Mouse (Mus musculus) left cerebral cortex, postnatal 10 days (tissue): ENCODE data around the gene Snx9. TPM values are rescaled to one million over a fixed set of nuclear protein-coding genes. Genes with fewer than 3 reads are reported as not detected.

Source experiments
- DNase-seq, 2 experiments: peaks; one replicate each; pipeline ENCODE4 v3.0.0; 2021 to 2022; ENCODE audit warnings: low spot score in 2 of 2, mixed read lengths in 1 of 2; ENCODE audit errors: extremely low spot score in 1 of 2
- intact Hi-C: fragments of 180-260 bp; cut with DNase I; formaldehyde crosslinking; loops from one replicate; pipeline ENCODE4 v1.15.1; 2025
- total RNA-seq, 2 experiments: library from RNA; stranded (reverse); gene quantifications; 2 replicates each; pipeline ENCODE4 v1.2.3; 2021

The Snx9 gene
- total RNA-seq, 2 experiments from 2014 or later: 10.0 to 10.9 TPM

DNA sequence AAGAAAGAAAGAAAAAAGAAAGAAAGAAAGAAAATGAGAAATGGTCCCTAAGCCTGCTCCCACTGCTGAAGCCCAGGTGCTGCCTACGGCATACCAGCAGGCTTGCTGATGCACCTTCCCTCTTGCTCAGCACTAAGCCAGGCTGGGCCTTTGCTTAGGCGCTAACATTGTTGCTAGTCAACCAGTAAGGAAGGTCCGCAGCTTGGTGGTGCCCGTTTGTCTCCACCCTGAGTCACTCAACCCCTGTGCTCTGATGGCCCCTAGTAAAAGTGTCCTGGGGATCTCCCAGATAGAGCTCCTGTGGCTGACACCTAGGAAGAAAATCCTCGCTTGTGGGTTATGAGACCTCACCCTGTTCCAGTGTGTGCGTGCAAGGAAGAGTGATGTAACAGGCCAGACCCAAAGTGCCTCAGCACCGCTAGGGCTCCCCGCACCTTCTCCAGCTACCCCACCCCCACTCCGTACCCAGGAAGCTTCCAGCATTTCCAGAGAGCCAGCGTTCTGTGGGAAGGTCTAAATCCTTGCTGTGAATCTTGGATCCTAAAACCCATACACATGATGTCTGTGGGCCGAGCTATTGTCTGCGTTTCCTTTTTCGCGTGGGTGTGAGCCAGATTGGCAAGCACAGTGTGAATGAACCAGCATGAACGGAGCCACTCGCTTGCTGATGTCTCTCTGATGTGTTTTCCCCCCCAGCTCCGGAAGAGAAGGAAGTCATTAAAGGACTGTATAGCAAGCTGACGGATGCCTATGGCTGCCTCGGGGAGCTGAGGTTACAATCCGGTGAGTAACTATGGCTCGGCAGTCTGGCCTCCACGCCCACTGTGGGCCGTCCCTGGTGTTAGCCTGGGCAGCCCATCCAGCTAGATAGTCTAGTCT, 134.2 kb downstream of the Snx9 start:
- intact Hi-C loops: loop anchor here (5.0 kb wide), 1 partner anchor 33 kb away; the partner anchor contains the start of gene Synj2

GRCm38 (mm10) chr17:5976221-5977055, 135.3 kb downstream of the Snx9 start:
- DNase-seq: no peak
- intact Hi-C loops: loop anchor here (5.0 kb wide), 1 partner anchor 34 kb away; the partner anchor contains the start of gene Synj2

More for the DNA sequence above, 134.2 kb downstream of the Snx9 start:
- DNase-seq: peak; percentile 70 to 72

- DNase-seq: peak in 1 of 2 experiments; percentile 61
- intact Hi-C loops: loop anchor here (5.0 kb wide), 1 partner anchor 35 kb away; the partner anchor contains the start of gene Synj2
Measured at GRCm38 (mm10) chr17:5977056-5977920, 136.2 kb downstream of the Snx9 start.

DNA sequence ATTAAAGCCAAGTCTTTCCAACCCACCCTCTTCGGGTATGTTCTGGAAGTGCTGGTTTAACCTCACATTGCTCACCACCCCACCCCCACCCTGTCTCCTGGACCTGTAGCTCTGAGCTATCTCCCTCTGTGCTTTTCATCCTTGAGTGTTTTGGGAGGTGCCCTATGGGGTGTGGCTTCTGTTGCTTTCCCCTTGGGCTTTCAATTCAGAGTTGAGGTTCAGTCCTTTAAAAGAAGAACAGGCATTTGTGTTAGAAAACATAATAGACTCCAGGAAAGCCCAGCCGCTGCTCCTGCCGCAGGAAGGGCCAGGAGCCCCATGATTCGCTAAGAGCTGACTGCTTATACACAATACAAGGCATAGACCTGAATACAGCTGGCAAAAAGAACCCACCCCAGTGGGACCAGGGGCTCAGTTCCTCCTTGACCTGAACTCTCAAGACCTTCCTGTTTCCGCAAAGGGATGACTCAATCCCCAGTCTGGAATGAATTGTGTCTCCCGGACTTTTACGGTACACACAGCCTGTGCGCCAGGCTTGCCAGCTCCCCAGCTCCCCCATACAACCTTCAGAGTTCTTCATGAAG, 136.9 kb downstream of the Snx9 start:
- no peak for DNase-seq
- intact Hi-C loops: loop anchor here (5.0 kb wide), 1 partner anchor 36 kb away; the partner anchor contains the start of gene Synj2

- intact Hi-C loops: loop anchor here (5.0 kb wide), 1 partner anchor 36 kb away; the partner anchor contains the start of gene Synj2
- no peak for DNase-seq
Measured at GRCm38 (mm10) chr17:5978505-5979077, 137.5 kb downstream of the Snx9 start.

DNA sequence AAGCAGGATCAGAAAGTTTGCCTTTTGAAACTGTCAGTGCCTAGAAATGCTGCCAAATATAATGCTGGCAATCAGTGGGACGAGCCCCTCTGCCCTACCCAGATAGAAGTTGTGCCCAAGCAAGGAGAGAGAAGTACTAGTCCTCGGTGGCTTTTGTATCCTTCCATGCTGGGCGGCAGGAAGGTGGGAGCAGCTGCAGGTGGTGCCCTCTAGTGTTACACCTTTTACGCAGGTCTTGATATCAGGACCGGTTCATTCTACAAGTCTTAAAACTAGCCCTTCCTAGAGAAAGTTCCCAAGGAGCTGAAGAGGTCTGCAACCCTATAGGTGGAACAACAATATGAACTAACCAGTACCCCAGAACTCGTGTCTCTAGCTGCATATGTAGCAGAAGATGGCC, 139.7 kb downstream of the Snx9 start:
- intact Hi-C loops: no loop called here
- DNase-seq: no peak

Other genes with a start within 250 kb of the Snx9 start
- gene Synj2, start 100.0 kb downstream of the Snx9 start, total RNA-seq: 10 to 100 TPM; 32.8 to 34.8 TPM
- gene Serac1, start 238.4 kb downstream of the Snx9 start, total RNA-seq: 10 to 100 TPM; 14.2 to 17.4 TPM
- 100 to 1,000 TPM; 167 to 180 TPM for gene Gtf2h5, start 238.5 kb downstream of the Snx9 start, total RNA-seq